Mouse (Mus musculus): ENCODE measurements around the gene Ppp1r36. TPM values are rescaled to one million over a fixed set of nuclear protein-coding genes. Genes with fewer than 3 reads are reported as not detected.

The Ppp1r36 gene
- polyA plus RNA-seq, 1 experiment from 2014 or later, result 2.1 TPM

GRCm38 (mm10) chr12:76474246-76474583, 56.9 kb downstream of the Ppp1r36 start:
- Histone ChIP-seq H3K27ac (ENCODE audit: low read length) (no peak overlapping the region), H3K4me3 (ENCODE audit: low read length) (no peak overlapping the region), H3K9ac (ENCODE audit: low read length) (no peak overlapping the region), H3K9me3 (replicated peaks; ENCODE audit: control insufficient read depth, low read length) (no peaks in the 10 kb centered on the region), H3K27me3 (ENCODE audit: control insufficient read depth, insufficient read depth, low read length) (no peaks in the 10 kb centered on the region), H3K4me1 (ENCODE audit: control insufficient read depth, insufficient read depth, low read length) (peaks cover 10% of the 10 kb centered on the region), H3K4me2 (ENCODE audit: low read depth, low read length) (no peak overlapping the region), H3K36me3 (ENCODE audit: control insufficient read depth, insufficient read depth) (no peaks in the 10 kb centered on the region)
- WGBS, result 83% methylated on average over 8 of the region's 8 CpGs
- ATAC-seq (replicated peaks; ENCODE audit: extremely low read depth, insufficient read depth, low FRiP score), result no peak

GRCm38 (mm10) chr12:76474802-76475201, 57.5 kb downstream of the Ppp1r36 start:
- peaks cover 15% of the 10 kb centered on the region for H3K4me1 ChIP-seq (ENCODE audit: control insufficient read depth, insufficient read depth, low read length)
- no peaks in the 10 kb centered on the region for H3K27me3 ChIP-seq (ENCODE audit: control insufficient read depth, insufficient read depth, low read length)
- ATAC-seq (replicated peaks; ENCODE audit: extremely low read depth, insufficient read depth, low FRiP score), result no peak
- no peak overlapping the region for H3K27ac ChIP-seq (ENCODE audit: low read length)
- no peak overlapping the region for H3K4me2 ChIP-seq (ENCODE audit: low read depth, low read length)
- H3K9ac ChIP-seq (ENCODE audit: low read length), result no peak overlapping the region
- H3K9me3 ChIP-seq (replicated peaks; ENCODE audit: control insufficient read depth, low read length), result no peaks in the 10 kb centered on the region
- no peaks in the 10 kb centered on the region for H3K36me3 ChIP-seq (ENCODE audit: control insufficient read depth, insufficient read depth)
- H3K4me3 ChIP-seq (ENCODE audit: low read length), result no peak overlapping the region
- WGBS, result 34% methylated on average over 2 of the region's 2 CpGs

- no peak overlapping the region for H3K4me3 ChIP-seq (ENCODE audit: low read length)
- H3K36me3 ChIP-seq (ENCODE audit: control insufficient read depth, insufficient read depth), result no peaks in the 10 kb centered on the region
- H3K4me1 ChIP-seq (ENCODE audit: control insufficient read depth, insufficient read depth, low read length), result peaks cover 18% of the 10 kb centered on the region
- no peak overlapping the region for H3K27ac ChIP-seq (ENCODE audit: low read length)
- no peak overlapping the region for H3K4me2 ChIP-seq (ENCODE audit: low read depth, low read length)
- no peak for ATAC-seq (replicated peaks; ENCODE audit: extremely low read depth, insufficient read depth, low FRiP score)
- no peaks in the 10 kb centered on the region for H3K27me3 ChIP-seq (ENCODE audit: control insufficient read depth, insufficient read depth, low read length)
- H3K9ac ChIP-seq (ENCODE audit: low read length), result no peak overlapping the region
- no peaks in the 10 kb centered on the region for H3K9me3 ChIP-seq (replicated peaks; ENCODE audit: control insufficient read depth, low read length)
- 86% methylated on average over 1 of the region's 1 CpGs for WGBS
Measured at GRCm38 (mm10) chr12:76476146-76476545, 58.8 kb downstream of the Ppp1r36 start.

GRCm38 (mm10) chr12:76478309-76479023, 61.1 kb downstream of the Ppp1r36 start:
- Histone ChIP-seq H3K27me3 (ENCODE audit: control insufficient read depth, insufficient read depth, low read length) (no peaks in the 10 kb centered on the region), H3K4me3 (ENCODE audit: low read length) (peak overlapping the region; percentile 20), H3K4me2 (ENCODE audit: low read depth, low read length) (peak overlapping the region; percentile 55), H3K36me3 (ENCODE audit: control insufficient read depth, insufficient read depth) (no peaks in the 10 kb centered on the region), H3K27ac (ENCODE audit: low read length) (peak overlapping the region; percentile 79), H3K9ac (ENCODE audit: low read length) (peak overlapping the region; percentile 32; the same call in 1 of the 2 replicates), H3K4me1 (ENCODE audit: control insufficient read depth, insufficient read depth, low read length) (peaks cover 18% of the 10 kb centered on the region), H3K9me3 (replicated peaks; ENCODE audit: control insufficient read depth, low read length) (no peaks in the 10 kb centered on the region)
- no peak for ATAC-seq (replicated peaks; ENCODE audit: extremely low read depth, insufficient read depth, low FRiP score)
- WGBS, result 23% methylated on average over 14 of the region's 14 CpGs

- Histone ChIP-seq H3K9ac (ENCODE audit: low read length) (peak overlapping the region; percentile 32; the same call in 1 of the 2 replicates), H3K4me1 (ENCODE audit: control insufficient read depth, insufficient read depth, low read length) (peaks cover 17% of the 10 kb centered on the region), H3K27me3 (ENCODE audit: control insufficient read depth, insufficient read depth, low read length) (no peaks in the 10 kb centered on the region), H3K27ac (ENCODE audit: low read length) (peak overlapping the region; percentile 79), H3K9me3 (replicated peaks; ENCODE audit: control insufficient read depth, low read length) (no peaks in the 10 kb centered on the region), H3K4me2 (ENCODE audit: low read depth, low read length) (peak overlapping the region; percentile 55), H3K36me3 (ENCODE audit: control insufficient read depth, insufficient read depth) (no peaks in the 10 kb centered on the region), H3K4me3 (ENCODE audit: low read length) (peak overlapping the region; percentile 20)
- peak; percentile 66 for ATAC-seq (replicated peaks; ENCODE audit: extremely low read depth, insufficient read depth, low FRiP score)
- WGBS, result 25% methylated on average over 5 of the region's 5 CpGs
Measured at GRCm38 (mm10) chr12:76479174-76479573, 61.8 kb downstream of the Ppp1r36 start.

GRCm38 (mm10) chr12:76479836-76480495, 62.6 kb downstream of the Ppp1r36 start:
- no peak for ATAC-seq (replicated peaks; ENCODE audit: extremely low read depth, insufficient read depth, low FRiP score)
- WGBS, result 61% methylated on average over 4 of the region's 4 CpGs
- H3K4me1 ChIP-seq (ENCODE audit: control insufficient read depth, insufficient read depth, low read length), result peaks cover 17% of the 10 kb centered on the region
- H3K9ac ChIP-seq (ENCODE audit: low read length), result no peak overlapping the region
- peak overlapping the region; percentile 46 for H3K27ac ChIP-seq (ENCODE audit: low read length)
- no peaks in the 10 kb centered on the region for H3K36me3 ChIP-seq (ENCODE audit: control insufficient read depth, insufficient read depth)
- no peaks in the 10 kb centered on the region for H3K27me3 ChIP-seq (ENCODE audit: control insufficient read depth, insufficient read depth, low read length)
- H3K4me3 ChIP-seq (ENCODE audit: low read length), result no peak overlapping the region
- no peaks in the 10 kb centered on the region for H3K9me3 ChIP-seq (replicated peaks; ENCODE audit: control insufficient read depth, low read length)
- no peak overlapping the region for H3K4me2 ChIP-seq (ENCODE audit: low read depth, low read length)

GRCm38 (mm10) chr12:76482446-76482845, 65.1 kb downstream of the Ppp1r36 start:
- Histone ChIP-seq H3K4me1 (ENCODE audit: control insufficient read depth, insufficient read depth, low read length) (peaks cover 20% of the 10 kb centered on the region), H3K27ac (ENCODE audit: low read length) (no peak overlapping the region), H3K4me3 (ENCODE audit: low read length) (no peak overlapping the region), H3K9me3 (replicated peaks; ENCODE audit: control insufficient read depth, low read length) (no peaks in the 10 kb centered on the region), H3K9ac (ENCODE audit: low read length) (no peak overlapping the region), H3K27me3 (ENCODE audit: control insufficient read depth, insufficient read depth, low read length) (no peaks in the 10 kb centered on the region), H3K4me2 (ENCODE audit: low read depth, low read length) (no peak overlapping the region), H3K36me3 (ENCODE audit: control insufficient read depth, insufficient read depth) (no peaks in the 10 kb centered on the region)
- no peak for ATAC-seq (replicated peaks; ENCODE audit: extremely low read depth, insufficient read depth, low FRiP score)
- WGBS, result 84% methylated on average over 2 of the region's 2 CpGs

GRCm38 (mm10) chr12:76482948-76483347, 65.6 kb downstream of the Ppp1r36 start:
- no peak overlapping the region for H3K27ac ChIP-seq (ENCODE audit: low read length)
- H3K4me1 ChIP-seq (ENCODE audit: control insufficient read depth, insufficient read depth, low read length), result peaks cover 20% of the 10 kb centered on the region
- H3K4me3 ChIP-seq (ENCODE audit: low read length), result no peak overlapping the region
- no peaks in the 10 kb centered on the region for H3K9me3 ChIP-seq (replicated peaks; ENCODE audit: control insufficient read depth, low read length)
- ATAC-seq (replicated peaks; ENCODE audit: extremely low read depth, insufficient read depth, low FRiP score), result no peak
- H3K9ac ChIP-seq (ENCODE audit: low read length), result no peak overlapping the region
- no peaks in the 10 kb centered on the region for H3K27me3 ChIP-seq (ENCODE audit: control insufficient read depth, insufficient read depth, low read length)
- 80% methylated on average over 2 of the region's 2 CpGs for WGBS
- H3K36me3 ChIP-seq (ENCODE audit: control insufficient read depth, insufficient read depth), result no peaks in the 10 kb centered on the region
- no peak overlapping the region for H3K4me2 ChIP-seq (ENCODE audit: low read depth, low read length)

- H3K4me2 ChIP-seq (ENCODE audit: low read depth, low read length), result no peak overlapping the region
- no peaks in the 10 kb centered on the region for H3K27me3 ChIP-seq (ENCODE audit: control insufficient read depth, insufficient read depth, low read length)
- peaks cover 6% of the 10 kb centered on the region for H3K4me1 ChIP-seq (ENCODE audit: control insufficient read depth, insufficient read depth, low read length)
- H3K27ac ChIP-seq (ENCODE audit: low read length), result no peak overlapping the region
- ATAC-seq (replicated peaks; ENCODE audit: extremely low read depth, insufficient read depth, low FRiP score), result no peak
- H3K4me3 ChIP-seq (ENCODE audit: low read length), result no peak overlapping the region
- H3K9ac ChIP-seq (ENCODE audit: low read length), result no peak overlapping the region
- H3K9me3 ChIP-seq (replicated peaks; ENCODE audit: control insufficient read depth, low read length), result no peaks in the 10 kb centered on the region
- WGBS, result 35% methylated on average over 4 of the region's 4 CpGs
- H3K36me3 ChIP-seq (ENCODE audit: control insufficient read depth, insufficient read depth), result no peaks in the 10 kb centered on the region
Measured at GRCm38 (mm10) chr12:76484881-76485280, 67.5 kb downstream of the Ppp1r36 start.

Measured in heart, embryonic 16.5 days (tissue).